Mouse (Mus musculus): ENCODE data around the gene Micu2. TPM values are rescaled to one million over a fixed set of nuclear protein-coding genes. Genes with fewer than 3 reads are reported as not detected.

Gene Micu2
- polyA plus RNA-seq, 1 experiment from 2014 or later, result 51.4 TPM

DNA sequence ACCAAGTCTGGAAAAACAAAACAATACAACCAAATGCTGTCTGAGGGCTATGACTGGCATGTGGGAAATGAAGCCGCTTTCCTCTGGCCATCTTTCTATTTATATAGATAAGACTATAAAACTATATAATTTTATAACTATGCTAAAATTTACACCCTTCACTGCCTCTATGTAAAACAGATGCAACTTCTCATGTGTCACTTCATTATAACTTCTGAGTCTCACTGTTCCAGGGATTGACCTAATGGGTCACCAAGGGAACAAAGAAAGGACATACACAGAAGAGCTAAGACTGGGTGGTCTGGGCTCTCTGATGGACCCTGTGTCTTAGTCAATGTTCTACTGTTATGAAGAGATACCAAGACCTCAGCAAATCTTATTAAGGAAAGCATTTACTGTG lies 106.1 kb downstream of the Micu2 start:
- H3K4me2 ChIP-seq (ENCODE audit: low read length), result no peak overlapping the region
- H3K9ac ChIP-seq (ENCODE audit: low read length), result no peak overlapping the region
- 93% methylated on average over 1 of the region's 1 CpGs for WGBS
- ATAC-seq (replicated peaks; ENCODE audit: low FRiP score, low TSS enrichment, low read depth) (no peak), DNase-seq (ENCODE audit: low spot score) (no peak)
- H3K27me3 ChIP-seq (replicated peaks; ENCODE audit: control insufficient read depth, insufficient read depth, low read length), result no peaks in the 10 kb centered on the region
- peaks cover 6% of the 10 kb centered on the region for H3K4me1 ChIP-seq (replicated peaks; ENCODE audit: control insufficient read depth, insufficient read depth, low read length)
- H3K36me3 ChIP-seq (ENCODE audit: control insufficient read depth, insufficient read depth, low read length), result no peaks in the 10 kb centered on the region
- no peak overlapping the region for H3K27ac ChIP-seq (ENCODE audit: low read depth)
- H3K9me3 ChIP-seq (ENCODE audit: control insufficient read depth, low read length), result no peaks in the 10 kb centered on the region
- no peak overlapping the region for H3K4me3 ChIP-seq (ENCODE audit: low read depth, low read length)

DNA sequence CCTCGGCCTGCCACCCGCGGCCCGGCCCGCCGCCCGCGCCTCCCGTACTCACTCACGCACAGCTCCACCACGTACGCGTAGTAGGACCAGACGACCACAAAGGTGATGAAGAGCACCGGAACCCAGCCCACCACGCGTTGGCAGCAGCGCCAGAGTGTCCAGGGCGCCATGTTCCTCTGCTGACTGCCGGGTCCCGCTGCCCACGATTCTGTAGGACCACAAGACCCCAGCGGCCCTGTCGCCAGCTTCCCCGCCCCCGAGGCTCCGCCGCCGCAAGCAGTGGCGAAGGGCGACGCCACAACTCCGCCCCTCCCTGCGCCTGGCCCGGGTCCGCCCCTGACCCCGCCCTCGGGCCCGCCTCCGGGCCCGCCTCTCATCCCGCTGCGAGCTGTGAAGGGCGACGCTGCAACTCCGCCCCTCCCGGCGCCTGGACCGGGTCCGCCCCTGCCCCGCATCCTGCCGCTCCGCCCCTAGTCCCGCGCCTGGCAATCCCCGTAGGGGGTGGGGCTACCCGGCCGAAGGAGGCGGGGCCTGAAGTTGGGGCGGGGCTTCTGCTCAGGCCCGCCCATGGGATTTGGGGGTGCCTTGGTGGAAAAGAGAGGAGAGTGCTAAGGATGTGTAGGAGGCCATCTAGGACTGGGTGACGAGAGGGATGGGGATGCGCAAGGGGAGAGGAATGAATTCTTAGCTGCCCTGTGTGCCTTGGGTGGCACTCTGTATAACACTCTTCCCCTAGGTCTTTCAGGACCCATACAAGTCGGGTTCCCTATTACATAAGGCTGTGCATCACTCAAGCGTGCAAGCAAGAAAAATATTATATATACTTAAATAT lies 108.8 kb downstream of the Micu2 start, which contains the start of gene Zdhhc20:
TSS of gene Zdhhc20 (minus strand) at position 266 of the 832 bp plus-strand sequence.
- ATAC-seq (replicated peaks; ENCODE audit: low FRiP score, low TSS enrichment, low read depth) (peak; percentile 97), DNase-seq (ENCODE audit: low spot score) (peak; percentile 98)
- Histone ChIP-seq H3K27ac (ENCODE audit: low read depth) (peak within 1 kb of the TSS; percentile 84), H3K36me3 (ENCODE audit: control insufficient read depth, insufficient read depth, low read length) (no peaks in the 10 kb centered on the region), H3K9me3 (ENCODE audit: control insufficient read depth, low read length) (no peaks in the 10 kb centered on the region), H3K27me3 (replicated peaks; ENCODE audit: control insufficient read depth, insufficient read depth, low read length) (no peaks in the 10 kb centered on the region), H3K9ac (ENCODE audit: low read length) (peak within 1 kb of the TSS; percentile 96), H3K4me3 (ENCODE audit: low read depth, low read length) (peak within 1 kb of the TSS; percentile 85), H3K4me2 (ENCODE audit: low read length) (peak within 1 kb of the TSS; percentile 74), H3K4me1 (replicated peaks; ENCODE audit: control insufficient read depth, insufficient read depth, low read length) (peaks cover 6% of the 10 kb centered on the region)
- WGBS, result 4% methylated on average over 62 of the region's 65 CpGs

DNA sequence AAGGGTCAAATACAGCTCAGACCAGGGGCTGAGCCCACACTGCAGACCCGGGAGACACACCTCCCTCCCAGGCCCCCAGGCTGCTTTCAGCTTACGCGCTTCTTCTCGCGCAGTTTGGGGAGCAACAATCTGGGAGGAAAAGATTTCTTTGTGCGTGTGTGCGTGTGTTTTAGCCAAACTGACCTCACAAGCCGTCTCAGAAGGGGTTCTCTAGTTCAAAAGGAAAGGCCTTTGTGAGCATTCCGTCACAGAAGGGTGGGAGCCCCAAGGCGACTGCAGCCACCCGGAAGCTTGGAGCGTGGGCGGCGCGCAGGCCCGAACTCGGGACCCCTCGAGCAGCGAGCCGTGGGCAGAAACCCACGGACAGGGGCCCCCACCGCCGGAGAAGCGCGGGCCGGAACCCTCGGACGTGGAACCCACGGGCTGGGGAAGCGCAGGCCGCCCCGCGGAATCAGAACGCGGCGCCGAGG lies 109.5 kb downstream of the Micu2 start:
- H3K4me1 ChIP-seq (replicated peaks; ENCODE audit: control insufficient read depth, insufficient read depth, low read length), result peaks cover 6% of the 10 kb centered on the region
- ATAC-seq (replicated peaks; ENCODE audit: low FRiP score, low TSS enrichment, low read depth), result 0 out of 2 replicates have a peak, but pooled peaks have one; percentile 22
- peak overlapping the region; percentile 85 for H3K4me3 ChIP-seq (ENCODE audit: low read depth, low read length)
- DNase-seq (ENCODE audit: low spot score), result peak; percentile 82
- no peaks in the 10 kb centered on the region for H3K27me3 ChIP-seq (replicated peaks; ENCODE audit: control insufficient read depth, insufficient read depth, low read length)
- 2% methylated on average over 37 of the region's 37 CpGs for WGBS
- H3K9ac ChIP-seq (ENCODE audit: low read length), result peak overlapping the region; percentile 96
- no peaks in the 10 kb centered on the region for H3K9me3 ChIP-seq (ENCODE audit: control insufficient read depth, low read length)
- peak overlapping the region; percentile 84 for H3K27ac ChIP-seq (ENCODE audit: low read depth)
- H3K4me2 ChIP-seq (ENCODE audit: low read length), result peak overlapping the region; percentile 74
- H3K36me3 ChIP-seq (ENCODE audit: control insufficient read depth, insufficient read depth, low read length), result no peaks in the 10 kb centered on the region

DNA sequence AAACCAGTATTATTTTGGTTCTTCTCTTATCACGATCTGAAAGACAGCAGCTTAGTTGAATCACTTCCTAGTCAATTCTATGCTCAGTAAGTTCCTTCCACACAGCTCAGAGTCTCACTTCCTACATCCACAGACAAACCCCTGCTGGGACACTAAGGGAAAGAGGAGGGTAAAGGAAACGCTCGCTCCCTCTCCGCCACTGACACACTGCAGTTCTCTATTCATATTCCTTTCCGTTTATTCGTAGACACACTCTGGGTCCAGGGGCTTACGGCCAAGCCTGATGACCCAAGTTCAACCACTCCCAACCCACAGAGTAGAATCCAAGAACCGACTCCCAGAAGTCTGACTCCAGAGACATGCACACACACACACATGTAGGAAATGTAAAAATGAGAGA lies 111.9 kb downstream of the Micu2 start:
- H3K4me2 ChIP-seq (ENCODE audit: low read length), result no peak overlapping the region
- no peak overlapping the region for H3K27ac ChIP-seq (ENCODE audit: low read depth)
- no peak overlapping the region for H3K9ac ChIP-seq (ENCODE audit: low read length)

DNA sequence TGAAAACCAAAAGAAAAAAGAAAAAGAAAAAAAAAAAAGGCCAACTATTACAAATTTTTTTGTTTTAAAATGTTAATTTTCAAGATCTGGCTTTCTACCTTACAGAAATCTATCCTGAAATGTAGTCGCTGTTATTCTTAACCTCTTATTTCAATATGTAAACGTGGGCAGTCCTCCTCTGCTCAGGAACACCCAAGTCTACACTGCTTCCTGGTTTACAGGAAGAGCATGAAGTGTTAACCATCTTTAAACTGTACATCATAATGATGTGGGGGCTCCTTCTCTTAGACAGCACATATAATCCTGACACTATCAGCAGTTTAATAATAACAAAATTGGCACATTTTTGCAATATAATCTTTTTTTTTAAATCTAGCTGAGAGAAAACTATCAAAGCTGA lies 113.0 kb downstream of the Micu2 start:
- DNase-seq (ENCODE audit: low spot score), result no peak
- Histone ChIP-seq H3K27me3 (replicated peaks; ENCODE audit: control insufficient read depth, insufficient read depth, low read length) (no peaks in the 10 kb centered on the region), H3K9ac (ENCODE audit: low read length) (no peak overlapping the region), H3K4me1 (replicated peaks; ENCODE audit: control insufficient read depth, insufficient read depth, low read length) (peaks cover 6% of the 10 kb centered on the region), H3K4me3 (ENCODE audit: low read depth, low read length) (no peak overlapping the region), H3K36me3 (ENCODE audit: control insufficient read depth, insufficient read depth, low read length) (no peaks in the 10 kb centered on the region), H3K27ac (ENCODE audit: low read depth) (no peak overlapping the region), H3K4me2 (ENCODE audit: low read length) (no peak overlapping the region), H3K9me3 (ENCODE audit: control insufficient read depth, low read length) (no peaks in the 10 kb centered on the region)
- ATAC-seq (replicated peaks; ENCODE audit: low FRiP score, low TSS enrichment, low read depth), result no peak
- 87% methylated on average over 2 of the region's 2 CpGs for WGBS

More for the DNA sequence above, 111.9 kb downstream of the Micu2 start:
- no peaks in the 10 kb centered on the region for H3K36me3 ChIP-seq (ENCODE audit: control insufficient read depth, insufficient read depth, low read length)
- WGBS, result 84% methylated on average over 8 of the region's 8 CpGs
- no peak for ATAC-seq (replicated peaks; ENCODE audit: low FRiP score, low TSS enrichment, low read depth)
- H3K27me3 ChIP-seq (replicated peaks; ENCODE audit: control insufficient read depth, insufficient read depth, low read length), result no peaks in the 10 kb centered on the region
- H3K4me3 ChIP-seq (ENCODE audit: low read depth, low read length), result no peak overlapping the region
- H3K4me1 ChIP-seq (replicated peaks; ENCODE audit: control insufficient read depth, insufficient read depth, low read length), result peaks cover 6% of the 10 kb centered on the region
- no peak for DNase-seq (ENCODE audit: low spot score)
- no peaks in the 10 kb centered on the region for H3K9me3 ChIP-seq (ENCODE audit: control insufficient read depth, low read length)

DNA sequence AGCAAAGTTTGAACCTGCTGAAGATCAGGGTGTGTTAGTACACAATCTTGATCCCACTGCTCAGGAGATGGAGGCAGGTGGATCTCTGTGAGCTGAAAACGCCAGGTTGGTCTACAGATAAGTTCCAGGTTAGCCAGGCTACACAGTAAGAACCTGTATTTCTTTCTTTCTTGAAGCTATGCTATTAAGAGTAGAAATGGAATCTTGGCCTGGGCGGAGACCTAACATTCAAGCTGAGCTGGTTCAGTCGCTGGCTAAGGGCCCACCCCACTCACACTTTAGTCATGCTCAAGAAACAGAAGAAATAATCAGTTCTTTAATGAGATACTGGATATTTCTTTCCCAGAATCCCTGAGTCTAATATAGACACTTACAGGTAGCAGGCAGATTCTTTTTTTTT lies 115.7 kb downstream of the Micu2 start:
- Histone ChIP-seq H3K4me3 (ENCODE audit: low read depth, low read length) (no peak overlapping the region), H3K9me3 (ENCODE audit: control insufficient read depth, low read length) (no peaks in the 10 kb centered on the region), H3K27ac (ENCODE audit: low read depth) (0 out of 2 replicates have a peak overlapping the region, but pooled peaks have one; percentile 7), H3K4me2 (ENCODE audit: low read length) (no peak overlapping the region), H3K36me3 (ENCODE audit: control insufficient read depth, insufficient read depth, low read length) (no peaks in the 10 kb centered on the region), H3K9ac (ENCODE audit: low read length) (no peak overlapping the region), H3K27me3 (replicated peaks; ENCODE audit: control insufficient read depth, insufficient read depth, low read length) (no peaks in the 10 kb centered on the region), H3K4me1 (replicated peaks; ENCODE audit: control insufficient read depth, insufficient read depth, low read length) (no peaks in the 10 kb centered on the region; the same call in none of the 2 replicates)
- ATAC-seq (replicated peaks; ENCODE audit: low FRiP score, low TSS enrichment, low read depth), result 0 out of 2 replicates have a peak, but pooled peaks have one; percentile 36
- WGBS, result 80% methylated on average over 3 of the region's 3 CpGs
- no peak for DNase-seq (ENCODE audit: low spot score)

DNA sequence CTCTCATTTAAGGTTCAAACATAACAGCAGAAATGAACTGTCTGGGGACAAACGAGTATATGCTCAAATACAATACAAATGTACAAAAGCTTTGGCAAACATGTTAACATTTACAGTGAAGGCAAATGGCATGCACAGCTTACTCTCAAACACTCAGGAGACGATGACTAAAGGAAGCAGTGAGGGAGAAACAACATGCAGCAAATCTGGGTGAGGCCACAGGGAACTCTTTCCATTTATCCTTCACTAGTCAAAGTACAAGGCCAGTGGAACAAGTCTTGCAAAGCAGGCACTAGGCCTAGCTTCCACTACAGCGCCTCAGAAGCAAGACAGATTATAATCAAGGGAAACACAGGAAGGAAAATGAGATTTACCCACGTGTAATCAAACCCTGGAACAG lies 116.3 kb downstream of the Micu2 start:
- no peak overlapping the region for H3K4me2 ChIP-seq (ENCODE audit: low read length)
- H3K9ac ChIP-seq (ENCODE audit: low read length), result no peak overlapping the region
- no peaks in the 10 kb centered on the region for H3K36me3 ChIP-seq (ENCODE audit: control insufficient read depth, insufficient read depth, low read length)
- no peaks in the 10 kb centered on the region for H3K27me3 ChIP-seq (replicated peaks; ENCODE audit: control insufficient read depth, insufficient read depth, low read length)
- WGBS, result 58% methylated on average over 4 of the region's 4 CpGs
- no peak overlapping the region for H3K4me3 ChIP-seq (ENCODE audit: low read depth, low read length)
- DNase-seq (ENCODE audit: low spot score), result no peak
- H3K9me3 ChIP-seq (ENCODE audit: control insufficient read depth, low read length), result no peaks in the 10 kb centered on the region
- no peak for ATAC-seq (replicated peaks; ENCODE audit: low FRiP score, low TSS enrichment, low read depth)
- no peaks in the 10 kb centered on the region; the same call in 1 of the 2 replicates for H3K4me1 ChIP-seq (replicated peaks; ENCODE audit: control insufficient read depth, insufficient read depth, low read length)
- peak overlapping the region; percentile 7; the same call in 1 of the 2 replicates for H3K27ac ChIP-seq (ENCODE audit: low read depth)

DNA sequence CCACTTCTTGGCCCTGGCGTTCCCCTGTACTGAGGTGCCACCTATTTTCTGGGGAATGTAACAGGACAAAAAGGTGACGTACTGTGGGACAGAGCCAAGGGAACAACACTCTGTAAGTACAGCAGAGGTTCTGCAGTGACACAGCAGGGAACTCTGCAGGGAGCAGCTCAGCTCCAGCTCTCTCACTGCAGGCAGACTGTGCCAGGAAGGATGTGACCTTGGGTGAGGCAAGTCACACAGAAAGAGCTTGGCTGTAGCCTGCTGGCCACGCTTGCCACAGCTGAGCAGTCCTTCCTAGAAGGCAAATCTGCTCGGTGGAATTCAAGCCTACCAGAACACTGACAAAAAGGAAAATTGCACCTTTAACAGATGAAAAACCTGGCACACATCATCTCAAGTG lies 117.3 kb downstream of the Micu2 start:
- Histone ChIP-seq H3K36me3 (ENCODE audit: control insufficient read depth, insufficient read depth, low read length) (no peaks in the 10 kb centered on the region), H3K27ac (ENCODE audit: low read depth) (no peak overlapping the region), H3K9me3 (ENCODE audit: control insufficient read depth, low read length) (no peaks in the 10 kb centered on the region), H3K4me1 (replicated peaks; ENCODE audit: control insufficient read depth, insufficient read depth, low read length) (no peaks in the 10 kb centered on the region; the same call in 1 of the 2 replicates), H3K9ac (ENCODE audit: low read length) (no peak overlapping the region), H3K4me3 (ENCODE audit: low read depth, low read length) (no peak overlapping the region), H3K27me3 (replicated peaks; ENCODE audit: control insufficient read depth, insufficient read depth, low read length) (no peaks in the 10 kb centered on the region), H3K4me2 (ENCODE audit: low read length) (no peak overlapping the region)
- DNase-seq (ENCODE audit: low spot score), result no peak
- 65% methylated on average over 4 of the region's 4 CpGs for whole genome bisulfite sequencing
- ATAC-seq (replicated peaks; ENCODE audit: low FRiP score, low TSS enrichment, low read depth), result no peak

Measured in intestine, embryonic 14.5 days (tissue).